Mouse (Mus musculus) kidney, adult 9 months (tissue): ENCODE results near the gene Myh15.
"Not testable (repeated sequence)": the region's sequence is repeated elsewhere in the genome, so short reads cannot be mapped to it uniquely, and the experiment has no call there.

Source experiments
- DNase-seq: peaks from one replicate; pipeline ENCODE4 v3.0.0; 2022

The Myh15 gene

GRCm38 (mm10) chr16:49057186-49057585, at the start of gene Myh15:
TSS of gene Myh15 (plus strand) at chr16:49057486.
- DNase-seq, result no peak

- peak; percentile 20 for DNase-seq
These were observed 40.5 kb upstream of the Myh15 start for GRCm38 (mm10) chr16:49016620-49017332.

GRCm38 (mm10) chr16:49035852-49036251, 21.4 kb upstream of the Myh15 start:
- no peak for DNase-seq

- DNase-seq, result no peak
These were observed 19.5 kb upstream of the Myh15 start for GRCm38 (mm10) chr16:49037771-49038170.

GRCm38 (mm10) chr16:49040554-49041221, 16.6 kb upstream of the Myh15 start:
- DNase-seq, result no peak

GRCm38 (mm10) chr16:49049214-49049613, 8.1 kb upstream of the Myh15 start:
- no peak for DNase-seq

- no peak for DNase-seq
These were observed 12.1 kb downstream of the Myh15 start for GRCm38 (mm10) chr16:49069256-49069963.

- peak; percentile 4 for DNase-seq
These were observed 14.0 kb downstream of the Myh15 start for GRCm38 (mm10) chr16:49071316-49071715.

GRCm38 (mm10) chr16:49128015-49128414, 70.7 kb downstream of the Myh15 start:
- no peak for DNase-seq

- DNase-seq, result peak; percentile 9
These were observed 98.9 kb downstream of the Myh15 start for GRCm38 (mm10) chr16:49156193-49156592.

GRCm38 (mm10) chr16:49164349-49165137, 107.3 kb downstream of the Myh15 start:
- DNase-seq, result peak; percentile 53

- DNase-seq, result no peak
These were observed 108.4 kb downstream of the Myh15 start for GRCm38 (mm10) chr16:49165728-49166127.

- DNase-seq, result no peak
These were observed 110.0 kb downstream of the Myh15 start for GRCm38 (mm10) chr16:49167325-49167724.

GRCm38 (mm10) chr16:49175077-49175476, 117.8 kb downstream of the Myh15 start:
- DNase-seq, result no peak

- no peak for DNase-seq
These were observed 118.6 kb downstream of the Myh15 start for GRCm38 (mm10) chr16:49175729-49176395.

GRCm38 (mm10) chr16:49193521-49193920, 136.2 kb downstream of the Myh15 start:
- DNase-seq, result no peak

GRCm38 (mm10) chr16:49193986-49194385, 136.7 kb downstream of the Myh15 start:
- no peak for DNase-seq

- DNase-seq, result no peak
These were observed 139.0 kb downstream of the Myh15 start for GRCm38 (mm10) chr16:49196290-49196689.

GRCm38 (mm10) chr16:49197951-49198350, 140.7 kb downstream of the Myh15 start:
- DNase-seq, result no peak

- DNase-seq, result no peak
These were observed 166.4 kb downstream of the Myh15 start for GRCm38 (mm10) chr16:49223733-49224132.

- not testable (repeated sequence) for DNase-seq
These were observed 186.2 kb downstream of the Myh15 start for GRCm38 (mm10) chr16:49243517-49243916.
